Mouse (Mus musculus) G1E (cell line): ENCODE measurements at regions not wholly inside any gene's neighbourhood (a gene's known extent, or its start where the extent isn't known, plus 50 kb on each side); places are given as distances from the start of the nearest gene placed in this dataset.
"Not testable (repeated sequence)": the region's sequence is repeated elsewhere in the genome, so short reads cannot be mapped to it uniquely, and the experiment has no call there.

Source experiments
- ATAC-seq: 2 replicates; pipeline ENCODE4 v1.8.0; 2016; ENCODE audit warnings: mild to moderate bottlenecking; ENCODE audit not compliant: insufficient number of reproducible peaks, poor library complexity, low FRiP score, severe bottlenecking; ENCODE audit errors: extremely low read depth
- DNase-seq: peaks from one replicate; pipeline ENCODE4 v3.0.0; 2012; ENCODE audit warnings: low spot score
- H3K27me3 ChIP-seq: 2 replicates; pipeline ENCODE4 v1.6.1; 2012; ENCODE audit warnings: mild to moderate bottlenecking, low read length, inconsistent platforms; ENCODE audit not compliant: insufficient read depth
- H3K36me3 ChIP-seq: replicated peaks from 2 replicates; pipeline ENCODE3; 2012; ENCODE audit warnings: mild to moderate bottlenecking, inconsistent platforms
- H3K4me1 ChIP-seq: 2 replicates; pipeline ENCODE4 v1.6.1; 2012; ENCODE audit warnings: low read depth, low read length, inconsistent platforms, mixed read lengths; ENCODE audit not compliant: insufficient read depth
- H3K4me3 ChIP-seq: 2 replicates; pipeline ENCODE4 v1.5.1; 2012; ENCODE audit warnings: low read depth, mild to moderate bottlenecking, inconsistent platforms, low read length, moderate library complexity, mixed read lengths
- H3K9me3 ChIP-seq: replicated peaks from 2 replicates; pipeline ENCODE4 v1.6.1; 2012; ENCODE audit warnings: inconsistent platforms

DNA sequence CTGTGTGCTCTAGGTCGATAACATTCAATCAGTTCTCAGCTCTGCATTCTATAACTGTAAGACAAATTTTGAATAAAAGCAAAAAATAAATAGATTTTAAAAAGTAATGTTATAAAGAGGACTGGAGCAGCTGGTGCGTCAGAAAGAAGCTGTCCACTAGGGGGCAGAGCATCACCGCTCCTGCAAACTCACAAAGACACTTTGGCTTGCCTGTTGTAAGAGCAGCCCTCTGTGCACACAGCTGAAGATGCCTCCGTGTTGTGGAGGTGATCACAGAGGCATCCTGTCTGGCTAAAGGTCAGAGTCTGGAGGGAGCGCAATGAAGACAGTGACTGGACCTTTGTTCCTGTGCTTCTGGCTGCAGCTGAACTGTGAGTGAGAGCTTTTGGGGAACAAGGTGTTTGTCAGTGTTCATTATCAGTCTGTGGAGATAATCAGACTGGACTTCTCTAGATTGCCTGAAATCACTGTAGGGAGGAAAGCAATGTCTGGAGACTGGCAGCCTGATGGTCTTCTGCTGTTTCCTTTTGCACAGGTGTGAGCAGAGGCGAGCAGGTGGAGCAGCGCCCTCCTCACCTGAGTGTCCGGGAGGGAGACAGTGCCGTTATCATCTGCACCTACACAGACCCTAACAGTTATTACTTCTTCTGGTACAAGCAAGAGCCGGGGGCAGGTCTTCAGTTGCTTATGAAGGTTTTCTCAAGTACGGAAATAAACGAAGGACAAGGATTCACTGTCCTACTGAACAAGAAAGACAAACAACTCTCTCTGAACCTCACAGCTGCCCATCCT, 788.0 kb upstream of the Olfr1507 start:
- H3K9me3 ChIP-seq, ATAC-seq, H3K27me3 ChIP-seq, H3K4me3 ChIP-seq, H3K36me3 ChIP-seq, DNase-seq, H3K4me1 ChIP-seq: not testable (repeated sequence)

DNA sequence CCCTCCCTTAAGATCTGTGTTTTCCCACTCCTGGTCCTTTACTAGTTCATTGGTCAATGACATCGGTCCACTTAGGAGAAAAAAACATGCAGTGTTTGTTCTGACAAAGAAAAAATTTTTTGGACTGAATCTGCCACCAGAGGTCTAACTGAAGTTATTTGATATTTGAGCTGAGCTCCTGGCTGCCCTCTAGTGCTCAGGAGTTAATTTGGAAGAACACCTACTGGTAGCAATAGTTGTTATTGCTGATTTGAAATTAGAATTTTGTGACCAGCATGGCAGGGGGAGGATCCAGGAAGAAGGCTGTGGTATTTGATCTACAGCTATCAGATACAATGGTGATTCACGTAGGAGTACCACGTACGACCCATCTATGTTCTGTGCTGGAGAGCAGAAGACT, 777.7 kb upstream of the Olfr1507 start:
- not testable (repeated sequence) for H3K9me3 ChIP-seq, DNase-seq, ATAC-seq, H3K36me3 ChIP-seq, H3K27me3 ChIP-seq, H3K4me3 ChIP-seq, H3K4me1 ChIP-seq

DNA sequence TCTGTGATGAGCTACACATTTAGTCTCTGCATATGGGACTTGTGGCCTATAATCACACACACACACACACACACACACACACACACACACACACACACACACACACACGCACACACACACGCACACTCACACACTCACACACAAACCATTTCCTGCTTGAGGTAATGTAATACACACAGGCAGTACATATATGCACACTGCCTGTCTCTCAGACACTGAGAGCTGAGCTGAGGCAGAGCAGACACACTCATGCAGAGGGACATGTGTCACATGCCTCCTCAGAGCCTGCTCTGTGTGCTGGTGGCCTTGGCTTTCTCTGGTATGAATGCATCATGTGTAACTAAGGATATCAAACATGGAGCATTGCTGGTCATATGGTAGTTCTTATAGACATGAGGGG, 772.1 kb upstream of the Olfr1507 start:
- H3K4me1 ChIP-seq, H3K4me3 ChIP-seq, DNase-seq, H3K27me3 ChIP-seq, H3K36me3 ChIP-seq, H3K9me3 ChIP-seq, ATAC-seq: not testable (repeated sequence)

DNA sequence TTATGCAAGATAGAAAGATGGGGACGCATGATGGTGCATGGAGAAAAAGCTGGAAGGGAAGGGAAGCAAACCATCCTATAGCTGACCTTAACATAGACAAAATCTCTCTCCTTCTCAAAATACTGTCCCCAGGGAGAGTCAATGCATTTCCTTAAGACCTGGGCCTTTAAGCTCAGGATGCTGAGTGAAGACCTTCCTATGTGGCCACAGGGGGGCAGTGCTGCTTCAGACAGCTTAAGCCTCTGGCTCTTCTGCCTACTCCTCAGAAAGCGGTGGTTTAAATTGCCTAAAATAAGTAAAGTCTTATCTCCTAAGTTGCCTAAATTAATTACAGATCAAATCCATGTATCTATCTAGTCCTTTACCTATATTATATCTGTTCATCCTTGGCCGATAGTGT, 760.4 kb upstream of the Olfr1507 start:
- not testable (repeated sequence) for H3K4me3 ChIP-seq, H3K4me1 ChIP-seq, H3K9me3 ChIP-seq, H3K27me3 ChIP-seq, H3K36me3 ChIP-seq, DNase-seq, ATAC-seq

- not testable (repeated sequence) for H3K4me3 ChIP-seq, H3K9me3 ChIP-seq, H3K4me1 ChIP-seq, ATAC-seq, DNase-seq, H3K36me3 ChIP-seq, H3K27me3 ChIP-seq
Measured at GRCm38 (mm10) chr14:53253470-53253869, 757.9 kb upstream of the Olfr1507 start.

GRCm38 (mm10) chr14:53231142-53231541, 735.6 kb upstream of the Olfr1507 start:
- H3K27me3 ChIP-seq, ATAC-seq, DNase-seq, H3K4me3 ChIP-seq, H3K9me3 ChIP-seq, H3K4me1 ChIP-seq, H3K36me3 ChIP-seq: not testable (repeated sequence)

- not testable (repeated sequence) for H3K4me1 ChIP-seq, H3K27me3 ChIP-seq, H3K4me3 ChIP-seq, ATAC-seq, H3K36me3 ChIP-seq, DNase-seq, H3K9me3 ChIP-seq
Measured at GRCm38 (mm10) chr14:53224789-53225188, 729.2 kb upstream of the Olfr1507 start.

GRCm38 (mm10) chr14:53210554-53210953, 715.0 kb upstream of the Olfr1507 start:
- ATAC-seq, DNase-seq, H3K9me3 ChIP-seq, H3K4me3 ChIP-seq, H3K27me3 ChIP-seq, H3K4me1 ChIP-seq, H3K36me3 ChIP-seq: not testable (repeated sequence)

- H3K4me3 ChIP-seq, H3K4me1 ChIP-seq, H3K9me3 ChIP-seq, H3K36me3 ChIP-seq, DNase-seq, ATAC-seq, H3K27me3 ChIP-seq: not testable (repeated sequence)
Measured at GRCm38 (mm10) chr14:53209258-53209657, 713.7 kb upstream of the Olfr1507 start.

GRCm38 (mm10) chr14:53190931-53191330, 695.4 kb upstream of the Olfr1507 start:
- not testable (repeated sequence) for H3K4me1 ChIP-seq, DNase-seq, H3K4me3 ChIP-seq, H3K36me3 ChIP-seq, ATAC-seq, H3K27me3 ChIP-seq, H3K9me3 ChIP-seq

GRCm38 (mm10) chr14:53174099-53174498, 678.5 kb upstream of the Olfr1507 start:
- H3K36me3 ChIP-seq, H3K9me3 ChIP-seq, H3K4me3 ChIP-seq, ATAC-seq, H3K27me3 ChIP-seq, H3K4me1 ChIP-seq, DNase-seq: not testable (repeated sequence)

DNA sequence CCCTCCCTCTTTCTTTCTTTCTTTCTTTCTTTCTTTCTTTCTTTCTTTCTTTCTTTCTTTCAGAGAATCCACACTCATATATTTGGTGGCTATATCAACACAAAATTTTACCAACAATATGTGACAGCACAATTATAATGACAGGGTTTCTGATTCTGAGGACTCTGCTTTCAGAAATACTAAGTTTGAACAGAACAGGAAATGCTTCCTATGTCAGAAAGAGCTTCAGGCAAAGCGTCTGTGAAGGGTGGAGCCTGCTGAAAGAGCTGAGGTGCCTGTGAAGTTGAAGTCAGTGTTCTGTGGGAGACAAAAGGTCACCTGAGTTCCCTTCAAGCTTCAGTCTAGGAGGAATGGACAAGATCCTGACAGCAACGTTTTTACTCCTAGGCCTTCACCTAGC, 670.8 kb upstream of the Olfr1507 start:
- not testable (repeated sequence) for ATAC-seq, DNase-seq, H3K4me1 ChIP-seq, H3K27me3 ChIP-seq, H3K36me3 ChIP-seq, H3K4me3 ChIP-seq, H3K9me3 ChIP-seq
